In genomic region chr4:120331992-120332391, GRCm38 (mm10) we compare ENCODE assay signal across 21 mouse cellular contexts. TPM values are rescaled to one million over a fixed set of nuclear protein-coding genes. Genes with fewer than 3 reads are reported as not detected.
A peak's percentile ranks its signal among the peaks of the same experiment; 100 is the strongest.
DNase-seq lines count a peak whose midpoint lies in the region; ATAC-seq lines count a peak whose summit lies in the region.
"Had no signal": no experiment of that assay in that cellular context is flagged by ENCODE, and none has a peak within 500 bp of the region (broad histone marks: within the 10 kb centered on the region; RNA-seq: fewer than 3 reads in every experiment).

No protein-coding gene starts in this region.

- 72% methylated on average over 7 of the region's 7 CpGs for WGBS in hindbrain, embryonic 14.5 days
- WGBS in midbrain, embryonic 11.5 days: 84% methylated on average over 7 of the region's 7 CpGs
- 78% methylated on average over 7 of the region's 7 CpGs for WGBS in neural tube, embryonic 13.5 days
- WGBS in kidney, embryonic 16.5 days: 80% methylated on average over 7 of the region's 7 CpGs

- ATAC-seq in megakaryocyte, adult 5-6 weeks (ENCODE audit: poor library complexity, severe bottlenecking): no peak
- no peak for ATAC-seq in hindbrain, embryonic 14.5 days (ENCODE audit: low FRiP score)
- peak; percentile 44; the same call in 1 of the 2 replicates for ATAC-seq in midbrain, embryonic 11.5 days (ENCODE audit: low FRiP score)
- peak; percentile 30 for ATAC-seq in neural tube, embryonic 13.5 days (ENCODE audit: low read depth)
- no peak for ATAC-seq in kidney, embryonic 16.5 days (ENCODE audit: low FRiP score, low TSS enrichment)
- ATAC-seq: liver, embryonic 12.5 days had no signal

- H3K4me2 ChIP-seq in hindbrain, embryonic 14.5 days (replicated peaks): no peak overlapping the region
- H3K4me2 ChIP-seq in midbrain, embryonic 11.5 days: no peak overlapping the region
- no peak overlapping the region for H3K4me2 ChIP-seq in neural tube, embryonic 13.5 days
- no peak overlapping the region for H3K4me2 ChIP-seq in kidney, embryonic 16.5 days (replicated peaks; ENCODE audit: low read depth, low read length)
- H3K4me2 ChIP-seq: heart, embryonic 12.5 days; liver, embryonic 12.5 days; lung, embryonic 15.5 days had no signal

- H3K4me1 ChIP-seq in megakaryocyte, embryonic 14.5 days: no peaks in the 10 kb centered on the region
- peaks cover 10% of the 10 kb centered on the region; the same call in 1 of the 2 replicates for H3K4me1 ChIP-seq in hindbrain, embryonic 14.5 days (replicated peaks; ENCODE audit: control insufficient read depth, insufficient read depth, low read length)
- peaks cover 10% of the 10 kb centered on the region for H3K4me1 ChIP-seq in midbrain, embryonic 11.5 days (ENCODE audit: control insufficient read depth, insufficient read depth, low read length)
- H3K4me1 ChIP-seq in neural tube, embryonic 13.5 days (replicated peaks): peaks cover 21% of the 10 kb centered on the region
- no peaks in the 10 kb centered on the region for H3K4me1 ChIP-seq in kidney, embryonic 16.5 days (ENCODE audit: insufficient read depth, low read length)
- H3K4me1 ChIP-seq: embryonic facial prominence, embryonic 10.5 days; heart, embryonic 12.5 days; limb, embryonic 10.5 days; liver, embryonic 12.5 days; lung, embryonic 15.5 days had no signal

- H3K36me3 ChIP-seq in megakaryocyte, embryonic 14.5 days (replicated peaks; ENCODE audit: low read length): no peaks in the 10 kb centered on the region
- H3K36me3 ChIP-seq in hindbrain, embryonic 14.5 days (replicated peaks; ENCODE audit: control insufficient read depth, insufficient read depth): no peaks in the 10 kb centered on the region
- no peaks in the 10 kb centered on the region for H3K36me3 ChIP-seq in midbrain, embryonic 11.5 days (ENCODE audit: control insufficient read depth, insufficient read depth, low read length)
- H3K36me3 ChIP-seq in neural tube, embryonic 13.5 days: no peaks in the 10 kb centered on the region
- H3K36me3 ChIP-seq in kidney, embryonic 16.5 days (ENCODE audit: insufficient read depth, low read length): no peaks in the 10 kb centered on the region
- H3K36me3 ChIP-seq: embryonic facial prominence, embryonic 10.5 days; G1E; heart, embryonic 12.5 days; limb, embryonic 10.5 days; liver, embryonic 12.5 days; lung, embryonic 15.5 days had no signal

- H3K9me3 ChIP-seq in megakaryocyte, embryonic 14.5 days: no peaks in the 10 kb centered on the region
- H3K9me3 ChIP-seq in hindbrain, embryonic 14.5 days (ENCODE audit: control insufficient read depth, low read length): no peaks in the 10 kb centered on the region
- no peaks in the 10 kb centered on the region for H3K9me3 ChIP-seq in midbrain, embryonic 11.5 days (ENCODE audit: control insufficient read depth, low read length)
- H3K9me3 ChIP-seq in neural tube, embryonic 13.5 days: no peaks in the 10 kb centered on the region
- H3K9me3 ChIP-seq in kidney, embryonic 16.5 days (ENCODE audit: low read length): no peaks in the 10 kb centered on the region
- H3K9me3 ChIP-seq: embryonic facial prominence, embryonic 10.5 days; heart, embryonic 12.5 days; limb, embryonic 10.5 days; liver, embryonic 12.5 days; lung, embryonic 15.5 days had no signal

- H3K9ac ChIP-seq in hindbrain, embryonic 14.5 days: 0 out of 2 replicates have a peak overlapping the region, but pooled peaks have one; percentile 22
- no peak overlapping the region for H3K9ac ChIP-seq in midbrain, embryonic 11.5 days (ENCODE audit: low read length)
- H3K9ac ChIP-seq in neural tube, embryonic 13.5 days: no peak overlapping the region
- no peak overlapping the region for H3K9ac ChIP-seq in kidney, embryonic 16.5 days (replicated peaks; ENCODE audit: low read length)
- H3K9ac ChIP-seq: heart, embryonic 12.5 days; liver, embryonic 12.5 days; lung, embryonic 15.5 days had no signal

- H3K4me3 ChIP-seq in megakaryocyte, embryonic 14.5 days (replicated peaks): peak overlapping the region; percentile 20
- no peak overlapping the region for H3K4me3 ChIP-seq in hindbrain, embryonic 14.5 days (replicated peaks; ENCODE audit: low read length)
- H3K4me3 ChIP-seq in midbrain, embryonic 11.5 days (ENCODE audit: low read depth, low read length): no peak overlapping the region
- no peak overlapping the region for H3K4me3 ChIP-seq in neural tube, embryonic 13.5 days
- no peak overlapping the region for H3K4me3 ChIP-seq in kidney, embryonic 16.5 days (ENCODE audit: low read length)
- H3K4me3 ChIP-seq: embryonic facial prominence, embryonic 10.5 days; heart, embryonic 12.5 days; limb, embryonic 10.5 days; liver, embryonic 12.5 days; lung, embryonic 15.5 days had no signal

- no peak for DNase-seq in hindbrain, embryonic 14.5 days (ENCODE audit: low spot score)
- no peak for DNase-seq in midbrain, embryonic 11.5 days (ENCODE audit: low spot score, missing footprints)
- no peak for DNase-seq in kidney, adult 11 months
- DNase-seq: adrenal gland, adult 2 months; cerebellum, postnatal 25 days; gastrocnemius, postnatal 25 days; kidney, adult 18-20 months; kidney, postnatal 14 days; right cerebral cortex, postnatal 4 days; thymus, postnatal 36 days had no signal

- peaks cover 43% of the 10 kb centered on the region for H3K27me3 ChIP-seq in megakaryocyte, embryonic 14.5 days (replicated peaks)
- no peaks in the 10 kb centered on the region for H3K27me3 ChIP-seq in hindbrain, embryonic 14.5 days (ENCODE audit: control insufficient read depth, insufficient read depth, low read length)
- H3K27me3 ChIP-seq in midbrain, embryonic 11.5 days (ENCODE audit: control insufficient read depth, insufficient read depth, low read length): no peaks in the 10 kb centered on the region; the same call in 1 of the 2 replicates
- no peaks in the 10 kb centered on the region for H3K27me3 ChIP-seq in neural tube, embryonic 13.5 days
- H3K27me3 ChIP-seq in kidney, embryonic 16.5 days (ENCODE audit: insufficient read depth, low read length): no peaks in the 10 kb centered on the region
- H3K27me3 ChIP-seq: lung, embryonic 15.5 days had no signal

- H3K27ac ChIP-seq in hindbrain, embryonic 14.5 days: peak overlapping the region; percentile 79
- H3K27ac ChIP-seq in midbrain, embryonic 11.5 days (ENCODE audit: low read depth, low read length): no peak overlapping the region
- H3K27ac ChIP-seq in neural tube, embryonic 13.5 days (replicated peaks): peak overlapping the region; percentile 81
- H3K27ac ChIP-seq in kidney, embryonic 16.5 days (ENCODE audit: low read length): no peak overlapping the region
- H3K27ac ChIP-seq: embryonic facial prominence, embryonic 10.5 days; limb, embryonic 10.5 days; liver, embryonic 12.5 days; lung, embryonic 15.5 days had no signal

RNA-seq across cellular contexts. Expression of gene Foxo6, which starts 44.8 kb away (rescaled TPM):
- polyA plus RNA-seq in megakaryocyte, embryonic 14.5 days (2012; ENCODE audit: insufficient read depth, low replicate concordance): not detected in 2 replicates
- not detected in 2 replicates for total RNA-seq in megakaryocyte, adult 5-6 weeks (2015)
- not detected in 2 replicates for total RNA-seq in megakaryocyte, adult 5-6 weeks (2017)
- polyA plus RNA-seq in hindbrain, embryonic 14.5 days (2014; fragmentation: Nextera tagmentation; extraction: Ambion mirVana): 1.0 and 1.4 TPM in 2 replicates
- 0.11 and 0.25 TPM in 2 replicates for polyA plus RNA-seq in midbrain, embryonic 11.5 days (2014; fragmentation: Nextera tagmentation; extraction: Ambion mirVana)
- polyA plus RNA-seq in neural tube, embryonic 13.5 days (2015; fragmentation: Nextera tagmentation; extraction: Ambion mirVana): 0.62 and 1.0 TPM in 2 replicates
- polyA plus RNA-seq in kidney, embryonic 16.5 days (2015; fragmentation: Nextera tagmentation; extraction: Ambion mirVana): 0.10 and 0.15 TPM in 2 replicates
- total RNA-seq: G1E; megakaryocyte progenitor cell, adult 5-6 weeks had no signal
- polyA plus RNA-seq: G1E; limb, embryonic 10.5 days; liver, embryonic 12.5 days had no signal

Comparison
In these comparisons a context has a peak if more than half of its experiments do, and no peak if none do; other contexts are left out.
1. ATAC-seq: peak in midbrain, embryonic 11.5 days (single experiment) and neural tube, embryonic 13.5 days (single experiment); none in megakaryocyte, adult 5-6 weeks (single experiment), hindbrain, embryonic 14.5 days (single experiment) and kidney, embryonic 16.5 days (single experiment).
2. H3K27ac ChIP-seq: peak in hindbrain, embryonic 14.5 days (single experiment) and neural tube, embryonic 13.5 days (single experiment); none in midbrain, embryonic 11.5 days (single experiment) and kidney, embryonic 16.5 days (single experiment).